Mouse (Mus musculus) heart, postnatal 0 days (tissue): ENCODE measurements at regions not wholly inside any gene's neighbourhood (a gene's known extent, or its start where the extent isn't known, plus 50 kb on each side); places are given as distances from the start of the nearest gene placed in this dataset.

ENCODE experiments used
- ATAC-seq: fragments of 200-750 bp; cut with Nextera tagmentation; 2 replicates; pipeline ENCODE4 v1.8.0; 2017; ENCODE audit warnings: low read depth, moderate number of reproducible peaks, moderate library complexity; ENCODE audit not compliant: insufficient read depth
- DNase-seq: peaks from one replicate; pipeline ENCODE4 v3.0.0-alpha.2; 2016; ENCODE audit warnings: low spot score
- H3K27ac ChIP-seq: fragments of 300-500 bp; sonication (generic); 2 replicates; pipeline ENCODE4 v1.5.1; 2014; ENCODE audit warnings: low read depth, mild to moderate bottlenecking
- H3K27me3 ChIP-seq: fragments of 300-500 bp; sonication (generic); 2 replicates; pipeline ENCODE4 v1.6.1; 2014; ENCODE audit warnings: low read length, mixed read lengths; ENCODE audit not compliant: control insufficient read depth, insufficient read depth
- H3K36me3 ChIP-seq: fragments of 300-500 bp; sonication (generic); replicated peaks from 2 replicates; pipeline ENCODE4 v1.6.1; 2014; ENCODE audit warnings: low read length, mixed read lengths; ENCODE audit not compliant: control insufficient read depth, insufficient read depth
- H3K4me1 ChIP-seq: fragments of 300-500 bp; sonication (generic); 2 replicates; pipeline ENCODE4 v1.6.1; 2014; ENCODE audit warnings: antibody characterized with exemption; ENCODE audit not compliant: control insufficient read depth, insufficient read depth
- H3K4me2 ChIP-seq: fragments of 300-500 bp; sonication (generic); 2 replicates; pipeline ENCODE4 v1.6.1; 2014; ENCODE audit warnings: low read depth, mild to moderate bottlenecking, low read length, moderate library complexity
- H3K4me3 ChIP-seq: fragments of 300-500 bp; sonication (generic); 2 replicates; pipeline ENCODE4 v1.5.1; 2014; ENCODE audit warnings: low read depth, low read length
- H3K9ac ChIP-seq: fragments of 300-500 bp; sonication (generic); replicated peaks from 2 replicates; pipeline ENCODE4 v1.6.1; 2014; ENCODE audit warnings: low read depth, low read length, mixed read lengths
- H3K9me3 ChIP-seq: fragments of 300-500 bp; sonication (generic); replicated peaks from 2 replicates; pipeline ENCODE4 v1.6.1; 2016; ENCODE audit warnings: low read length; ENCODE audit not compliant: control insufficient read depth
- CTCF ChIP-seq: IDR thresholded peaks from 2 replicates; pipeline ENCODE4 v1.5.1; 2016; ENCODE audit warnings: antibody characterized with exemption, control low read depth, low read depth
- EP300 ChIP-seq: IDR thresholded peaks from 2 replicates; pipeline ENCODE4 v1.6.1; 2016; ENCODE audit warnings: antibody characterized with exemption, low read depth
- WGBS: fragments of 180-500 bp; shearing (Covaris S2); extraction: QIAGEN DNeasy Blood & Tissue Kit; methylation state at CpG from one replicate; pipeline ENCODE4 v1.1.7; 2014; 5-methylcytosine and 5-hydroxymethylcytosine counted together

DNA sequence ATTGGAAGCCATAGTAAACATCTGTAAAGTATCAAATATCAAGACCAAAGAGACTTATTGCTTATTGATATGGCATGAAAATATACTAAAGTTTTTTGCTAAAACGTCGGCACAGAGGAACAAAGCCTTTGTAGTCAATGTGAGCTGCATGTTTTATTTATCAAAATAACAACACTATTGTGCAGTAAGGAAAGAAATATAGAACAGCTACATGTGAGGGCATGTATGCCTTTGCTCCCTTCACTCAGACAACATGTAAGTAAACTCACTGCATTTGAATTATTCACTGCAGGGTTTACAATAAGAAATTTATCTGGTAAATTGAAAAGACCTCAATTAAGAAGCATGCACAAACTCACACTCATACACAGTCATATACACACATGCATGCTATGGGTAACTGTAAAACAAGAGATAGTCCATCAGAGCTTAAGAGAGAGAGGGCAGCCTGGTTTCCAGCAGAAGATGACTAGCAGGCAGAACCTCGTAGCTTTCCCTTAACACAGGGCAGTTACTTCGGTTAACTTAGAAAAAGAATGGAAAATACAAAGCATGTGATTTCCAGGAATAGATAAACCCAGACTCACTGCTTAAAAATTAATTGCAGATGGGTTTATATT lies 182.7 kb downstream of the Gm11146 start:
- H3K4me3 ChIP-seq: no peak overlapping the region
- DNase-seq: no peak
- H3K4me1 ChIP-seq: peaks cover 7% of the 10 kb centered on the region; the same call in 1 of the 2 replicates
- no peaks in the 10 kb centered on the region for H3K36me3 ChIP-seq
- H3K27ac ChIP-seq: no peak overlapping the region
- no peak for ATAC-seq
- no peak overlapping the region for H3K4me2 ChIP-seq
- 60% methylated on average over 4 of the region's 4 CpGs for WGBS
- no peaks in the 10 kb centered on the region for H3K27me3 ChIP-seq
- no peaks in the 10 kb centered on the region for H3K9me3 ChIP-seq
- no peak for TF ChIP-seq CTCF
- H3K9ac ChIP-seq: no peak overlapping the region

- no peak for DNase-seq
Measured at GRCm38 (mm10) chr16:77418486-77418885, 183.4 kb downstream of the Gm11146 start.

GRCm38 (mm10) chr16:77417791-77418190 lies 184.1 kb downstream of the Gm11146 start:
- peak; percentile 65 for DNase-seq
- Histone ChIP-seq H3K4me1 (peaks cover 7% of the 10 kb centered on the region; the same call in 1 of the 2 replicates), H3K9me3 (no peaks in the 10 kb centered on the region), H3K4me3 (peak overlapping the region; percentile 21; the same call in 1 of the 2 replicates), H3K4me2 (peak overlapping the region; percentile 42), H3K9ac (no peak overlapping the region), H3K27ac (peak overlapping the region; percentile 54), H3K27me3 (no peaks in the 10 kb centered on the region), H3K36me3 (no peaks in the 10 kb centered on the region)
- WGBS: 8% methylated on average over 3 of the region's 3 CpGs
- ATAC-seq: no peak
- TF ChIP-seq CTCF: no peak
- no peak for TF ChIP-seq EP300

More at GRCm38 (mm10) chr16:77418486-77418885, 183.4 kb downstream of the Gm11146 start:
- H3K27me3 ChIP-seq: no peaks in the 10 kb centered on the region
- H3K9me3 ChIP-seq: no peaks in the 10 kb centered on the region
- TF ChIP-seq CTCF (no peak), EP300 (no peak)
- WGBS: 77% methylated on average over 1 of the region's 1 CpGs
- H3K4me1 ChIP-seq: peaks cover 7% of the 10 kb centered on the region; the same call in 1 of the 2 replicates
- no peak overlapping the region for H3K4me2 ChIP-seq
- H3K36me3 ChIP-seq: no peaks in the 10 kb centered on the region
- no peak overlapping the region for H3K4me3 ChIP-seq
- H3K27ac ChIP-seq: no peak overlapping the region
- ATAC-seq: no peak
- no peak overlapping the region for H3K9ac ChIP-seq

DNA sequence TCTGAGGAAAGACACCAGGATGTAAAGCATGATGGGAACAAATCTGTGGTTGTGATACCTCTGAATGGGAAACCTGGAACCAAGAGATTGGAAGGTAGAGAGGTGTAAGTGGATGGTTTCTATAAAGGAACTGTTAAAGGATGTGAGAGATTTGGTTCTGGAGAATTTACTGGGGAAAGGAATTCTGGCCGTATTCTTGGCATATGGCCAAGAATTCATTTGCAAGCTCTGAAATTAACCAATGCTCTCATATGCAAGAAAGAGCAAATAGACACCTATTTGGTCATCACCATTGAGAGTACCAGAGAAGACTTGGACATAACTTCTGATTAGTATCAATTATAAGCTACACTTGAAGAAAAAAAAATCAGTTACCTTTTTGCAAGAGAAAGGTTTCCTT lies 187.3 kb downstream of the Gm11146 start:
- Histone ChIP-seq H3K9ac (no peak overlapping the region), H3K4me2 (no peak overlapping the region), H3K9me3 (no peaks in the 10 kb centered on the region), H3K27ac (no peak overlapping the region), H3K4me1 (peaks cover 7% of the 10 kb centered on the region; the same call in 1 of the 2 replicates), H3K36me3 (no peaks in the 10 kb centered on the region), H3K4me3 (no peak overlapping the region), H3K27me3 (no peaks in the 10 kb centered on the region)
- ATAC-seq: no peak
- TF ChIP-seq CTCF (no peak), EP300 (no peak)
- 6% methylated on average over 1 of the region's 1 CpGs for WGBS
- no peak for DNase-seq

DNA sequence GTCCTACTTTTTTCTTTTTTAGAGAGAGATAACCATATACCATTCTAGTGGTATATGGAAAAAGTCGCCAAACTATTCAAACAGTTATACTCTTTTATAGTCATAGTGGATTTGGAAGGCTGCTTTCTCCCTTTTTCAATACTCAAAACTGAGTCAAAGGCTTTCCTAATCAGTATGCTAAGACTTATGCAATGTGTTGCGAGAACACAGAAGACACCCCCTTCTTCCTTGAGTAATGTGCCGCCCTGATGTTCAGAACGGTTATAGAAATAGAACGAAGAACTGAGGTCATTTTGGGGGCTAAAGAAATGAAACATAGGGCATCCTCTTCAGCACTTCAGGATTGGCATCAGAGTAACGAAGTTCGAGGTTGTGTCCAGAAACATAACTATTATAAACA lies 192.7 kb downstream of the Gm11146 start:
- ATAC-seq (no peak), DNase-seq (no peak)
- no peaks in the 10 kb centered on the region for H3K4me1 ChIP-seq
- H3K9ac ChIP-seq: no peak overlapping the region
- no peak overlapping the region for H3K4me3 ChIP-seq
- WGBS: 92% methylated on average over 7 of the region's 7 CpGs
- TF ChIP-seq CTCF (no peak), EP300 (no peak)
- H3K36me3 ChIP-seq: no peaks in the 10 kb centered on the region
- H3K27me3 ChIP-seq: no peaks in the 10 kb centered on the region
- no peak overlapping the region for H3K4me2 ChIP-seq
- H3K27ac ChIP-seq: no peak overlapping the region
- no peaks in the 10 kb centered on the region for H3K9me3 ChIP-seq

- no peak overlapping the region for H3K4me2 ChIP-seq
- TF ChIP-seq EP300 (no peak), CTCF (no peak)
- 82% methylated on average over 5 of the region's 5 CpGs for WGBS
Measured at GRCm38 (mm10) chr16:77406999-77407398, 194.9 kb downstream of the Gm11146 start.

More at GRCm38 (mm10) chr16:77406999-77407398, 194.9 kb downstream of the Gm11146 start:
- DNase-seq (no peak), ATAC-seq (no peak)
- Histone ChIP-seq H3K27ac (no peak overlapping the region), H3K4me3 (no peak overlapping the region), H3K9ac (no peak overlapping the region), H3K27me3 (no peaks in the 10 kb centered on the region), H3K4me1 (peaks cover 6% of the 10 kb centered on the region; the same call in 1 of the 2 replicates), H3K9me3 (no peaks in the 10 kb centered on the region), H3K36me3 (no peaks in the 10 kb centered on the region)
